Mouse (Mus musculus): ENCODE measurements at regions not wholly inside any gene's neighbourhood (a gene's known extent, or its start where the extent isn't known, plus 50 kb on each side); places are given as distances from the start of the nearest gene placed in this dataset.
A peak's percentile ranks its signal among the peaks of the same experiment; 100 is the strongest.

DNA sequence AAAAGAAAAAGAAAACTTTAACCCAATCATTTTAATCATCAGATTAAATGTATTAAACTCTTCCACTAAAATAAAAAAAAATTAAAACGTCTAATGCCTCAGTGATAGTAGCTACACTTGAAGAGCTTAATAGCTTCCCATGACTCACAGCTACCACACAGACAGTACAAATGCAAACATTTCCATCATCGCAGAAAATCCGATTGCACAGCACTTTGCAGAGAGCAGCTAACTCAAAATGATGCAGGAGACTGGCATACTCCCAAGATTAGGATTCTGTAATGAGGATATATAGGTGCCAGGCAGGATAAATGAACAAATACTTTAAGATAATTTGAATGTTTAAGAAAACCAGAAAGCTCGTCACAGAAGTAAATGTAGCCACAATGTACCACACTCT lies 238.3 kb upstream of the Kif2a start:
- intact Hi-C loops (cut with DNase I) = no loop called here
- no peak for DNase-seq

GRCm38 (mm10) chr13:107247792-107248505 lies 226.0 kb upstream of the Kif2a start:
- DNase-seq = no peak
- intact Hi-C loops (cut with DNase I) = no loop called here

DNA sequence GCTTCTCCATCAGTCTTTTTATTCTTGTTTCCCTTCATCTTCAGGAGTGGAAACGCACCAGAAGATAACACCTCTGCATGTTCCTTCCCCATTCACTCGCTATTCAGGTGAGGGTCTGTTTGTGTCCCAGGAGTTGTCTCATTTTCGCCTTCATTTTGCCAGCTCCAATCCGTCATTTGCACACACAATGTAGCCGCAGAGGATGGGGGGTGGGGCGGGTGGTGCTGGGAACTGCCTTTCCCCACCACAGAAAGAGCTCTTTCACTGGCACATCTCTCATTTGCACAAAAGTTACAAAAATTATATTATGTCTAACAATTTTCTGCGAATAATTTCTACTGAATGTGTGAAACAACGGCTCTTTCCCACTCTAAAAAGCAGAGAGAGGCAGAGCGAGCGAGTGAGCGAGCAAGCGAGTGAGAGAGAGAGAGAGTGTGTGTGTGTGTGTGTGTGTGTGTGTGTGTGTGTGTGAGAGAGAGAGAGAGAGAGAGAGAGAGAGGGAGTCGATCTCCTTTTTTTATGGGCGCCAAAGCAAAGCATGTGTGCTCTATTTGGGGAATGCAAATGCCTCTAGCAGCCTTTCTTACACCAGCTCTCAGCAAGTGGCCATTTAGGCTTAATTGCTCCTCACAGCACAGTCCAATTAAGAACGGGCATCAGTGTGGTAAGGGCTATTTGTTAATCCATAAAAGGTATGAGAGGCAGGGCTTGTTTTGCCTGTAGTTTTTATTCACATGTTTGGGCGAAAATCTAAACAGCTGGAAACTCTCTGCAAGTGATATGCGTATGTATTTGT lies 225.2 kb upstream of the Kif2a start:
- DNase-seq = no peak
- intact Hi-C loops (cut with DNase I) = no loop called here

DNA sequence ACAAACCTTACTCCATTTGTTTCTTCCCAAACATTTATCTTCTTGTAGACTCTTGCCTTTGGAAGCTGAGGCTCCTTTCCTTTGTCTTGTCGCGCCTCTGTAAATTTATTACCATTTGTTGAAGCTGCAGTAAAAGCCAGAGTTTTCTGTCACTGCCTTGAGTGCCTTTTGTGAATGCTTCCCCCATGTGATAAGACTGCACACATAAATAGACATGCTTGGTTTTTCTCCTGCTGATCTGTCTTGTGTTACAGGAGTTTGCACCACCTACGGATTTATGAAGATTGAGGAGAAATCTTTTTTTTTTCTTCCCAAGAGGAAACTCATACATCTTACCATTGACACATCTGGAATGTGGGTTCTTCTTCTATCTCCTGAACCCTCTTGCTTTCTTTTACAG lies 222.2 kb upstream of the Kif2a start:
- no peak for DNase-seq
- intact Hi-C loops (cut with DNase I) = no loop called here

DNA sequence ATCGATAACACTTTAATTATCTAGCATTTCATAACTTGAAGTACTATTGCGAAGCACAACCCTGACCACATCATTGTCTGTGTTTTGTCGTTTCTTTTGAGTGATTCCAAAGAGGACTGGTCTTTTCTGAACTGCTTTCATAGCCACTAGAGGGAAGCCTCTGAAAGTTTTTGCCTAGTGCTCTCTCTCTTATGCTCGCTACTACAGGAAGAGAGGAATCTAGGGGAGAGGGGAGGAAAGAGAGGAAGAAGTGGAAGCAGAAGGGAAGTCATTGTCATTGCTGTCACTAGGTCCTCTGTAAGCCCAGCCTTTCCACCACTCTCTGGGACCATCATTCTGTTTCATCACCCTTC lies 217.1 kb upstream of the Kif2a start:
- intact Hi-C loops (cut with DNase I) = no loop called here
- no peak for DNase-seq

DNA sequence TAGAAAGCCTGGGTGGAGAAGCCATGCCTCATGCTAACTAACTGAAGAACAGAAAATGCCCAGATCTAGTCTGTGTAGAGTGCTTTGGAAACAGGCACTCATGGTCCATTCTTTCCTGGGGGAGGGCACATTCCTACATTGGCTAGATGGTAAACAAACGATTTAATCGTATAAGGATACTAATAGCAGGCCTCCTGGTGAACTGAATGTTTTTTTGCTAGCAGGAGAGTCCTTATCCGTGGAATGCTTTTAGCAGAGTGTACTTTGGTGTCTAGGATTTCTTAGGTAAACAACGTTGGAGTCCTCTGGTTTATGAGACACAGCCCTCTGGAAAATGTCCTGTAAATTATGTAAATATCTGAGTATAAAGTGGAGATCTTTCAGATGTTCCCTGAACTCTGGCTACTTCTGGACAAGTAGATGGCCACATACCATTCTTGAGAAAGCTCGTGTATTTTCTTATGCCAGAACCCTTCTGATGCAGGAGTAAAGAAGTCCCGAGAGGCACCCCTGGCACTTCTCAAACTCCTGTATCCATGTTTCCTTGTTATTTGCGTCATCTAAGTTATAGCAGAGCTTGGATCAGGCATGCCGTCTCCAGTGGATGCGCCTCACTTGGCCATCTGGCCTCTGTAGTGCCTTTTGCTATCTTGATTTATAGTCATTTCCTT lies 216.6 kb upstream of the Kif2a start:
- no peak for DNase-seq
- intact Hi-C loops (cut with DNase I) = no loop called here

DNA sequence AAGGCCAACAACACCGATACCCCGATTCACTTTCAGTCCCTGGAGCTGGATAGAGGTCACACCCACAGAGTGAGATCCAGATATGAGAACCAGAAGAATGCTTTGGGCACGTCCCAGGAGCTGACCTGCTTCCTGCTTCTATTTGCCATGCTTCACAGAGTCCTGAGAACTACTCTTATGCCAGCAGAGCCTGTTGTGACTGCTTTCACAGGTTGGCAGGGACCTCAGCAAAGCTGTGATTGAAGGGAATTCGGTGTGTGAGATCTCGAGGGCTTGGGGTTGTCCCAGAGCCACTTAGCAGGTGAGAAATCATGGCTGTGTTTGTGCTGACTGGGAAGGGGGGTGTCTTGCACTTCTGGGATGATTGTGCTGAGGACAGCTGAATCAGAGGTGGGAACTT lies 197.5 kb upstream of the Kif2a start:
- no peak for DNase-seq
- intact Hi-C loops (cut with DNase I) = no loop called here

DNA sequence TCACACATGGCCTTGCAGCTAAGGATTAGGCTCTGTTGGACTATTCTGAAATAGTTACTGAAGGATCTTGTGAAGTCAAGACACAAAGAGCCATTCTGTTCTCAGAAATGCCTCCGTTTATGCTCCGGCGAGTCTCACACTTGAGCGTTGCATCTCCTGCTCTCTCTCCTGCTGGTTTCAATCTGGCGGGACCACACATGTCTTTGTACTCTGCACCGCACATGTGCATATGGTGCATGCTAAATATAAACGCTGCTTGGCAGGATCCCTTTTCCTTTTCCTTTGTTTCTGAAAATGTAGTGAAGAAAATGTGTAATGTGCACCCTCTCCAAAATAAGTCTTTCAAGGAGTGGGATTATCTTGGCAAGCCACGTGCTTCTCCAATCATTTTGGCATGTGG lies 196.4 kb upstream of the Kif2a start:
- intact Hi-C loops (cut with DNase I) = no loop called here

DNA sequence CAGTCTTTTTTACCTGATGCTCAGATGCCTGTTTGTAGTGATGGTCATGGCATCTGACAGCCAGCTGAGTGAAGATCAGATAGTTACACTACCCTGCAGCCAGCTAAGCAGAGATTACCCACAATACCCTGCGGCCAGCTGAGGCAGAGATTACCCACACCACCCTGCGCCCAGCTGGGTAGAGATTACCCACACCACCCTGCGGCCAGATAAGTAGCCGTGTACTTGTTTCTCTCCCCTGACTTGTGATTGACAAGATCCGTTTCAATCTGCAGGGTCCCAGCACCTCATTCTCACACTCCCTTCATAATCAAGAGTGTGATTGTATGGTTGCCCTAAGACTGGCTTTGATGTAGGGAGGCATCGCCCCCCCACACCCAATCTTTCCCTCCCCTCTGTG lies 195.9 kb upstream of the Kif2a start:
- DNase-seq = no peak
- intact Hi-C loops (cut with DNase I) = no loop called here

More for the DNA sequence above, 196.4 kb upstream of the Kif2a start:
- DNase-seq = no peak

DNA sequence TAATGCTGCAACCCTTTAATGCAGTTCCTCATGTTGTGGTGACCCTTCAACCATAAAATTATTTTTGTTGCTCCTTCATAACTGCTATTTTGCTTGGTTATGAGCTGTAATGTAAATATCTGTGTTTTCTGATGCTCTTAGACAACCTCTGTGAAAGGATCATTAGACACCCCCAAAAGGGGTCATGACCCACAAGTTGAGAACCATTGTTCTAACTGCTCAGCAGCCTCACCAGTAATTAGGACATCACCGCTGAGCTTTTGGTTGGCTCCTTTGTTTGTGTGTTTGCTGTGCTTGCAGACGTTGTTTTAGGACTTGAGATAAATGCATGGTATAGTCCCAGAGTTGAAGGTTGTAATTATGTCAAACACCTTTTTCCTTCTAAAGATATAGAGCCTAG lies 191.4 kb upstream of the Kif2a start:
- no peak for DNase-seq
- intact Hi-C loops (cut with DNase I) = no loop called here

DNA sequence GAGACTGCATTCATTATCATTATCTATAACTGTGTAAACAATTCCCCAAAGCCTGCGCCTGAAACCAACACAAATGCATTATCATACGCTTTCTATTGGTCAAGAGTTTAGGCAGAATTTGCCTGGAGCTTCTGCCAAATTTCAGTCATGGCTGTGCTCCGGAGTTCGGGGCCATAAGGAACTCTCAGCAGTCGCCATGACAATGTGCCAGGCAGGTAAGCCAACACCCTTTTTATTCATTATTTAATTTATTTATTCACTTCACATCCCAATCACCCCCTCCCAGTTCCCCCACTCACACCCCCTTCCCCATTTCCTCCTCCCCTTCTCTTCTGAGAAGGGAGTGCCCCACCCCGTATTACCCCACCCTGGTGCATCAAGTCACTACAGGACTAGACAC lies 188.8 kb upstream of the Kif2a start:
- DNase-seq = no peak
- intact Hi-C loops (cut with DNase I) = no loop called here

DNA sequence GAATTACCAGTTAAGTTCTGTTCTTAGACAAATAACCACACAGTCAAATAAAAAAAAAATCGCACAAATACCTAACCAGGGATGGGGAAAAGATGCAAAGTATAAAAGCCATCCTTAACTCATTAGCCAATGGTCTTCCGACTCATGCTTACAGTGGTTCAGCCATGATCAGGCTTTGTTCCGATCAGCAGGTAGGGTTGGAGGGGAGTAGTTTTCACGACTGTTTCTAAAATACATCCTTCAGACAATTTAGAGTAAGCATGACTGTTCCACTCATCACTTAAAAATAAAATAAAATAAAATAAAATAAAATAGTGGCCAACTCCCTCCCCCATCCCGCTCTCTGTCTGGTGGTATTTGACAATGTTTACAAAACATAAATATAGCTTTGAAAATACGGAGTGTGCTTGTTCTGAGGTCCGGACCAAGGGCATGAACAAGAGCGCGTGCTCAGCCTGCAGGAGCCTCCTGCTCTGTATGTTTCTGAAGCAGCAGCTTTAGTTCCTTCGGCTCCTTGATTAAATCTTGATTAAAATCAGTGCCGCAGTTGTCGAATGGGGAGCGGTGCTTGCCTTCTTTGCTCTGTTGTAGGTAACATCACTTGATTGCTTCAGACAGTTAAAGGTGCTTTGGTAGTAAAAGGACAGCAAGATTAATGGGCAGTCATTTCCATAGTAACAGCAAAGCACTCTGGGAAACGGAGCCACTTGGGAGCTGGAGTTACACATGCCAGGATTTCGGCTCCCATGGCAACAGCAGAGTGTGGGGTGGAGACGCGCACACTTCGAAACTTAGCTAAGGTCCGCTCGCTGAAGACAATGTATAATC lies 185.6 kb upstream of the Kif2a start:
- intact Hi-C loops (cut with DNase I) = no loop called here
- peak; percentile 19 to 49 for DNase-seq

GRCm38 (mm10) chr13:107199875-107200274 lies 177.9 kb upstream of the Kif2a start:
- intact Hi-C loops (cut with DNase I) = no loop called here
- DNase-seq = no peak

DNA sequence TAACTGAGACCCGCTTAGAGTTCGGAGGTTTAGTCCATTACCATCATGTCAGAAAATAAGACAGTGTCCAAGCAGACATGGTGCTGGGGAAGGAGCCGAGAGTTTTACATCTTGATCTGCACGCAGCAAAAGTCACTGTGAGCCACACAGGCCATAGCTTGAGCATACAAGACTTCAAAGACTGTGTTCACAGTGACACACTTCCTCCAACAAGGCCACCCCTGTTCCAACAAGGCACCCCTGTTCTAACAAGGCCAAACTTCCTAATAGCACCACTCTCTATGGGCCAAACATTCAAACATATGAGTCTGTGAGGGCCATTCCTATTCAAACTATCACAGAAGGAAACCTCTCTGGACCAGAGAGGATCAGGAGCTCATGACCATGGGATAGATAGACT lies 171.5 kb upstream of the Kif2a start:
- intact Hi-C loops (cut with DNase I) = no loop called here
- no peak for DNase-seq

DNA sequence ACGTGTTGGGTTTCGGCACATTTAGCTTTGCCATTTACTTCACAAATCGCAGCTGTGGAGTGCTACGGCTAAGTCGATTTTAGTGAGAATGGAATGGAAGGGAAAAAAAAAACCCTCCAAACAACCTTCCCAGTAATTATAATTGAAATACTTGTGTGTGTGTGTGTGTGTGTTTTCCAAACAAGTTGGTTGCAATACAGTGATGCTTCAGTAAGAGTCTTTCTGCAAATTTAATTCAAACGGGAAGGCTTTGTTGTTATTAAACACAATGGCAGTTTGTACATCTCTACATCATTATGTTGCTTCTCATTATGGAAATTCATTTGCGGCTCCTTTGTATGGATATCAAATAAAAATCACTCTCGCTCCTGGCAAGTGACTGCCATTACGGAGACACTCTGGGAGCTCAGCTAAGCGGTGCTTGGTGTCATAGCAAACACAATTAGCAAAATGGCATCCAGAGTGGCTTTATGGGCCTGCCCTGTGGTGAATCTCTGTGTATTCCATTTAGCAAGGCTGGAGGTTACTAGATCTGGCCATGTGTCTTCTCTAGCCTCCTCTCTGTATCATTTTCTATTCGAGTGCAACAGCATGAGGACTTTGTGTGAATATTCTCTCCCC lies 165.4 kb upstream of the Kif2a start:
- DNase-seq = no peak
- intact Hi-C loops (cut with DNase I) = loop anchor here (10.0 kb wide), 1 partner anchor 967 kb away; the partner anchor contains the start of genes Ercc8 and Ndufaf2

DNA sequence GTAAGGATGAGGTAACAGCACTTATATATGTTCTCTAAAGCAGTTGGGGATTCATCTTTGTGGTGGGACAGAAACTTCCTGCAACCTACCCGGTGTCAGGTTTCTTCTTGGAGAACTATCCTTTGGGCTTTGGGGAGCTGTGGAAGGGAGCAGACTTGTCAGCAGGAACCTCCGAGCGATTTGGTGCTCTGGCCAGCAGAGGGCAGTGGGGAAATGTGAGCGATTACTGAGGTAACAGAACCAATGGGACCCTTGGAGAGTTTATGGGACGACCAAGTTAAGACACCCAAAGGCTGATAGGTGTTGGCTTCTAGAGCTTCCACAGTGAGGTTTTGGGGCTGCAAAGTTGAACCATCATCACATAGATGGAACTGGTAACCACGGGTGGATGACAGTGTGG lies 160.6 kb upstream of the Kif2a start:
- intact Hi-C loops (cut with DNase I) = loop anchor here (10.0 kb wide), 1 partner anchor 972 kb away; the partner anchor contains the start of genes Ercc8 and Ndufaf2
- DNase-seq = peak; percentile 37 to 58

DNA sequence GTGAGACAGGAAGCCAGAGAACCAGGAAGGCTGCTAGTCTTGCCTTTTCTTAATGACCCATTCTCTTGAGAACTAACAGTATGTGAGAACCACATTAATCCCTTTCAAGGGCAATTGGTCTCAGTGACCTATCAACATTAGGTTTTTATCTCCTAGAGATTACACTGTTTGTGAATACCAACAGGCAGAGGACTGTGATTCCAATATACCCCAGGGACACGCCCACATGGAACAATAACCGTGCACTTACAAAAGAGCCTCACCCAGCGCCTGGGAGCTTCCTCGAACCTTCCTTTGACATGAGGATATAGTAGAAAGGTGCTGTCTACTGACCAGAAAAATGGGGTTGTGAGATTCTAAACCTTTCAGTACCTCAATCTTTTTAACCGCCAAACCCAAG lies 157.6 kb upstream of the Kif2a start:
- DNase-seq = no peak
- intact Hi-C loops (cut with DNase I) = no loop called here

DNA sequence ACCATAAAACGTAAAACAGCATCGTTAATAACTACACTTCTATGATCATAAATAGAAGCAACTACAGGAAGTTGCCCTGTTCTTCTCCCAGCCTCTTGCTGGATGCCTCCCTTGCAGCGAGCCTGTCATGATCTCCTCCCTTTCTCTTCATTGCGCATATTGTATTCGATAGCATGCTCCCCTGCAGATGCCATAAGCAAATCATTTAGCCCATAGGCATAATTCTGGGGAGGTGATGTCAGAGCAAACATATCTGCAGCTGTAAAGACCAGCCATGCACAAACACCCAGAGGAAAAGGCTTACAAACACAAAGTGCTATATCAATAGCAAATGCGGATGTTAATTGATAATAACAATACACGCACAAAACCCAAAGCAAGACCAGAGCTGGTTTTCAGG lies 155.7 kb upstream of the Kif2a start:
- intact Hi-C loops (cut with DNase I) = no loop called here
- DNase-seq = no peak

DNA sequence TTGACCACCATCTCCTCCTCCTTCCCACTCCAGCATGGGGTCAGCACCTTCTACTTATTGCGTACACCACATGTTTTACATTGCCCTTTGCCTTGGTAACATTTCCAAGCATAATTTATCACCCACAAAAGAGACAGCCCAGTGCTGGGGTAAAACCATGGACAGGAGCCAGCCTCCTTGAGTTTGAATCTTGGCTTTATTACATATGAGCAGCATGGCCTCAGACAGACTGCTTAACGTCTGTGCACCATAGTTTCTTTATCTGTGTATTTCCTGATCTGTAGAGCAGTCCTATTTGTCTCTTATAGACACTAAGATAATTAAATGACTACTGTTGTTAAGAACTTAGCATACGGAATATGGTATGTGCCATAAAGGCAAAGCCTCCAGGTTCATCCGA lies 154.0 kb upstream of the Kif2a start:
- intact Hi-C loops (cut with DNase I) = no loop called here
- no peak for DNase-seq

- intact Hi-C loops (cut with DNase I) = no loop called here
Measured at GRCm38 (mm10) chr13:107168599-107169149, 146.7 kb upstream of the Kif2a start.

More at GRCm38 (mm10) chr13:107168599-107169149, 146.7 kb upstream of the Kif2a start:
- peak; percentile 25 to 26 for DNase-seq
